Mouse (Mus musculus): ENCODE measurements around the gene Thbs3.

- TF ChIP-seq CTCF (IDR thresholded peaks at IDR 0.05; ENCODE audit: borderline replicate concordance, insufficient read depth, low read depth, low read length) (no peak), POLR2A (IDR thresholded peaks at IDR 0.05; ENCODE audit: borderline replicate concordance, insufficient read depth, low read length) (no peak)
Observed at GRCm38 (mm10) chr3:89210731-89211130, 4.2 kb upstream of the Thbs3 start.
